Mouse (Mus musculus) thymus, postnatal 4 days (tissue): ENCODE measurements around the gene Rnase4.

Experiments used
- DNase-seq: peaks from one replicate; pipeline ENCODE4 v3.0.0; 2021

Rnase4 gene

DNA sequence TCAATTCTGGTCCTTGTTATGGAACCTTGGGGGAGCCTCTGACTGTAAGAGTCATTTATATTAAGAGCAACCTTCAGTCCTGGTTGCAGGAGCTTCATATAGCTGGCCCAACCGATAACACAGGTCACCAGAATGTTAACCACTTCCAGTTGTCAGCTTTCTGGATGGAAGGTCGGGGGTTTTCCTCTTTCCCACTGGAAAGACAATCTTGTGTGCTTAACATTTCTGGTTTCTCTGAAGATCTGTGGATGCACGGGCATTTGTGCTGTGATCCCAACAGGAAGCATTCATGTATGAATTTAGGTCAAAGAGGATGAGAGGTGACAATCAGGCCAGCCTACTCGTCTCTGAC, 38.7 kb downstream of the Rnase4 start:
- no peak for DNase-seq

DNA sequence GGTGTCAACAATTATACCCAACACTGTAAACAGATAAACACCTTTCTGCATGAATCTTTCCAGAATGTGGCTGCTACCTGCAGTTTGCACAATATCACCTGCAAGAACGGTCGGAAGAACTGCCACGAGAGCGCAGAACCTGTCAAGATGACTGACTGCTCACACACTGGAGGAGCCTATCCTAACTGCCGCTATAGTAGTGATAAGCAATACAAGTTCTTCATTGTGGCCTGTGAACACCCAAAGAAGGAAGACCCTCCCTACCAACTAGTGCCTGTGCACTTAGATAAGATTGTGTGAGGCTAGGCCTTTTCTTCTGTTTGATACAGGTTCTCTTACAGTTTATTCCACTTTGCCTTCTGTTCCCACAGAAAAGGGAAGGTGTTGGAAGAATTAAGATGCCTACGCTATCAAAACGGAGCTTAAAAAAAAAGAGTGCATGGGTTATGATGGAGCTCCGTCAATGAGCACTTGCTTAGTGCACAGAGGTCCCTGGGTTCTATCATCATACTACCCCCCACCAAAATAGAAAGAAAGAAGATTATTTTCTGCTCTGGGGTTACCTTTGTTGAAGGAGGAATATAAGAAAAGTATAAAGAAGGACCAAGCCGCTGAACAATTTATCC, 39.6 kb downstream of the Rnase4 start:
- no peak for DNase-seq

DNA sequence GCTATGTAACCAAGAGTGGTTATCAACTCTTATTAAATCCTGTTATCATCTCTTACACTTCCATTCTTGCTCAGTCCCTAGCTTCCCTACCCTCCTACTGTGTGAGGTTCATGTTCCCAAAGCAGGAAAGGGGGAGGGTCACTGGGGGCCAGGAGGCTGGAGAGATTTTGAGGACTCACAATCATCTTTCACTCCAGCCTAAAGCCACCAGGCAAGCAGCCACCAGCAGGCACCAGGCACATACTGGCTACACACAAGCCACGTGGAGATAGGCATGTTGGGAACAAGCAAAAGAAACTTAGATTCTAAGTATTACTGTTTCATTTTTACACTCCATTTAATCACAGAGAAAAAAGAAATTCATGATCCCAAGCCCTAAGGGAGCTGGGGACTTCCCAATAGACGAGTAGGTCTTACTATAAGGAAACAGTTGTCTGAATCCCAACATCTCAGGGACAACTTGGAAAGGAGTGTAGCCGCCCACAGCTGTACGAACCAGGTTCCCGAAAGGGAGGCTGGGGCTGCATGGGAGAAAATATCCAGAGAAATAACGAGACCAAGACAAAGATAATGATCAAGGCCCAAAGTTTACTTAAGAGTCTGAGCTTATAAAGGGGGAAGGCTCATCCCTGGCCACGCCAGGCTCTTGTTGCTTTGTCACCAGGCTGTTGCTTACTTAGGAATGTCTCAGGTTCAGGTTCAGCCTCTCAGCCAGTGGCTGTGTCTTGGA, 40.4 kb downstream of the Rnase4 start:
- no peak for DNase-seq

DNA sequence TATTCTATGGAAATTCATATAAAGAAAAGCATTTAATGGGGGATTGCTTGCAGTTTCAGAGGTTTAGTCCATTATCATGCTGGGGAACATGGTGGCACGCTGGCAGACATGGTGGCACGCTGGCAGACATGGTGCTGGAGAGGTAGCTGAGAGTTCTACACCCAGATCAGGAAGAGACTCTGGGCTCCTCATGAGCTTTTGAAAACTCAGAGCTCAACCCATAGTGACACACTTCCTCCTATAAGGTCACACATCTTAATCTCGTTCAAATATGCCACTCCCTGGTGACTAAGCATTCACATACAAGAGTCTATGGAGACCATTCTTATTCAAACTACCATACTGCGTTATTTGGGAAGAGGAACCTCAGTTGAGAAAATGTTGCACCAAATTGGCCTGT, 41.5 kb downstream of the Rnase4 start:
- DNase-seq = no peak

DNA sequence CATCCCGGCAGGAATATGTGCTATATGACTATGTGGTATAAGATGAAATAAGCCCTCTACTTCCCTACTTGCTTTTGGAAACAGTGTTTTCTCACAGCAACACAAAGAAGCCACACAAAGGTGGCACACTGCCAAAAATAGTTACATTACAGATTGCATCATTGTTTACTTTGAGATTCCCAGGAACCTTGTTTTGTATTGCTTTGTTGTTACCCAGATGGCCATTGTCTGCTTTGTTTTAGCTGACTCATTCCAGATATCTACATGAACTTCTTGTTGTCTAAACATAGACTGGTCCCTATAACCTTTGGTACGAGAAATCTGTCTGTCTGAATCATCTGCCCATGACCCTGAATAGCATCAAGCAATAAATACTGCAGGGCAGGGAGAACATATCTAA, 49.5 kb downstream of the Rnase4 start:
- DNase-seq = no peak

DNA sequence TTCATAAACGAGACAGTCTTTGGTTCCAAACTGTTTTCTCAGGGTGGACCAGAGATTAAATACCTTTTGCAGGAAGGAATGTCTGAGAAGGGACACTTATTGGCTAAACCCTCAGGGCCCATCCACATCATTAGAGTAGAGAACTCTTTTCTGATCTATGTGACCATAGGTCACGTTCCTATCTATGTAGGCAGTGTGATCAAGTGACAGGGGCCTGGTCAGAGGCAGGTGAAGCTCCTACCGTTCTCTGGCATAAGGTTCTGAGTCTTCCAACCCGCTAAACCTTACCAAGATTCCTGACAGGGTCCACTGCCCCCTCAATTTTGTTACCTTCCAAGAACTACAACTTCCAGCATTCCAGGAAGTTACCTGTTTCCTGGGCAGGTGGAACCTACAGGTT, 51.2 kb downstream of the Rnase4 start:
- no peak for DNase-seq

DNA sequence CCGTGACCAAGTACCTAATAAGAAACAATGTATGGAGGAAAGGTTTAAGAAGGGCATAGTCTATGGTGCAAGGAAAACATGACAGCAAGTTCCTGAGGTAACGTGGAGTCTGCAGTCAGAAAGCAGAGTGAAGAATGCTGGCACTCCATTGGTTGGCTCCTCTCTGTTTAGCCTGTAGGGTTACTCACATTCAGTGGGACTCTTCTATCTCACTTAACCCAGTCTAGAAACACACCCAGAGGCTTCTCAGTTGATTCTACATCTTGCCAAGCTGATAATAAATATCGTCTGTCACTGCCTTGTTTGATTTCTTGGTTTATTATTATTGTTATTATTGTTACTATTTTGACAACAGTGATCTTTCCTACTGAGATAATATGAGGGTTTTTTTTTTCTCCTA, 51.7 kb downstream of the Rnase4 start:
- no peak for DNase-seq

DNA sequence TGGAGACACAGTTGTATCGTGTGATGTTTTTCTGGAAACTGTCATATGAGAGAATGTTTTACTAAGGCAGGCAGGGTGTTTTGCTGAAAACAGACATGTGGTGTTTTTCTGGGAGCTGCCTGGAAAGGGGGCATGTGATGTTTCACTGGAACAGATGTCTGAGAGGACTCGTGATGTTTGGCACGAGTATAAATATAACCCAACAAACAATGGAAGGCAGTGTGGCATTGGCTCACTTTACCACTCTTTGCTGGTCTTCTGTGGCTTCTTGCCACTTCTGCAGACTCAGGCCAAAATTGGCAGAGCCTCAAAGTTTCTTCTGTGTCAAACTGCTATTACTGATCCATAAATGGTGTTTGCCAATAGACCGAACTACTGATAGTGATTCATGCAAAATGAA, 52.4 kb downstream of the Rnase4 start:
- DNase-seq = no peak

DNA sequence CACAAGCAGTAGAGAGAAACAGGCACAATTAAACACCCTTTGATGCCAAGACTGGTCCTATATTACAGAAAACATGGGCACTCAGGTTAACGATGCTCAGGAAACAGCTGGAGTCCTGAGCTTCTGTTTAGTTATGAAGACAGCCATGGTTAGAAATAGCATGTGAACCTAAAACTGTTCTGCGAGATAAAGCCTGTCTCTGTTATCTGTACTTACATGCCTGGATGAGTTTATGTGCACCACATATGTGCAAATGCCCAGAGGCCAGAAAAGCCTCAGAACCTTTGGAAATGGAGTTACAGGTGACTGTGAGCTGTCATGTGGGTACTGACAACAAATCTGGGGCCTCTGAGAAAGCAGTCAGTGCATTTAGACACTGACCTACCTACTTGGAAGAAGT, 53.1 kb downstream of the Rnase4 start:
- no peak for DNase-seq

DNA sequence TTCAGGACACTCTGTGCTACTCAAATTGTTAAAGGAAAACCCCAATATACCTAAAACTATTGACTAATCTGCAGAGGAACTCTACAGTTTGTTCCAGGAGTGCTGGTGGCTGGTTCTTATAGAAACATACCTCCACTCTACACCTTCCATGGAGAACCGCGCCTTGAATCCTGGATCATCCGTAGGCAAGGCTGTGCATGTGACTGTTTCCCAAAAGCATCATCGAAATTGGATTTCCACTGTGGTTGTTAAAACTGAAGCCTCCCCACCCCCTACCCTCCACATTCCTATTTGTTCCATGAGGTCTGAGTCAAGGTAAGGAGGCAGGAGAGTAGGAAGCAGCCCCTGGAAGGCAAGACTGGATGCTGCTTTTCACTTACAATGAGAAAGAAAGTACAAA, 53.6 kb downstream of the Rnase4 start:
- no peak for DNase-seq

DNA sequence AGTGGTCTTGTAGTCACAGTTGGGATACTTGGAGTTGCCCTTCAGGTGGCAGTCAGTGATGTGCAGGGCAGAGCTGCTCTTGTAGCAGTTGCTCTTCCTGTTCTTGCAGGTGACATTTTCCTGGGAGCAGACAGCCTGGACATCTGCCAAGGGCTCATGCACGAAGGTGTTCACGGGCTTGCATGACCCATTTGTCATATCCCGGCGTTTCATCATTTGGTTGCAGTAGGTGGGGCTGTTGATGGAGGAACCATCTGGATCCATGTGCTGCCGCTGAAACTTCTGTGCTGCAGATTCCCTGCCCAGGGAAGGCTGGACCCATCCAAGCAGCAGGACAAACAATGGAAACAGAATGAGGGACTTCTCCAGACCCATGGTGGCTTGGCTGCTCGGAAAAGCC, 54.6 kb downstream of the Rnase4 start:
- DNase-seq = no peak

DNA sequence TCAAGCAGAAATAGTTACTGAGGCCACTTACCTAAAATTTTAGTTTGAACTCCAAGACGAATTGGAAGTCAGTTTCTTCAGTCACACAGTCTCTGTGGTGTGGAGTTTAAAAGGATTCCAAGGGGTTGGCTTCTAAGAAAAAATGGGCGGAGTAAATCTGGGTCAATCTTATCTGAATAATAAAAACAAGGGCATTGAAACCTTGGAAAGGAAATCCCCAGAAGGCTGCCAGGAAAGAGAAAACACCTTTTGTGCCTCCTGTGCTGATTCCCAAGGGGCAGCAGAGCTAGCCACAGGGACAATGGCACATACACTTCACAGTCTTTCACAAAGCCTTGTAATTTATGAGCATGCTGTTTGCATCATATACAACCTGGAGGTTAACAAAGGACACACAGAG, 55.8 kb downstream of the Rnase4 start, which contains the start of gene Rnase1:
Rnase1 (minus strand) TSS at position 101 of the 400 bp plus-strand sequence.
- DNase-seq = no peak

DNA sequence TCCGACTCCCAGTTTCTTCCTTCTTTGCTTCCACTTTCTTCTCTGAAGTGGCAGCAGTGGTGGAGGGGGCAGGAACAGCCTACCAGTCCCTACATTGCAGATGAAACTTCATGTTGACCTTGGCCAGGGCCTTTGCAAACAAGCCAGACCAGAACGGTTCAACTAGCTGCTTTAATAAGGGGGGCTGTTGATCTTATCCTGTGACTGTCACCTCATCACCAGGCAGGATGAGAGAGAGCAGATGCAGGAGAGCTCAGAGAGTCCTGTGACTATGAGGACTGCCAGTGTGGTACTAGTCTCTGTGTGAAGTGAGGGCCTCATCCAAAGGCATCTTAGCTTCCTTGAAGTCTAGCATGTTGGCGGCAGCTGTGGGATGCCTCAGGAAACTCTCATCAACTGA, 57.1 kb downstream of the Rnase4 start:
- DNase-seq = no peak

DNA sequence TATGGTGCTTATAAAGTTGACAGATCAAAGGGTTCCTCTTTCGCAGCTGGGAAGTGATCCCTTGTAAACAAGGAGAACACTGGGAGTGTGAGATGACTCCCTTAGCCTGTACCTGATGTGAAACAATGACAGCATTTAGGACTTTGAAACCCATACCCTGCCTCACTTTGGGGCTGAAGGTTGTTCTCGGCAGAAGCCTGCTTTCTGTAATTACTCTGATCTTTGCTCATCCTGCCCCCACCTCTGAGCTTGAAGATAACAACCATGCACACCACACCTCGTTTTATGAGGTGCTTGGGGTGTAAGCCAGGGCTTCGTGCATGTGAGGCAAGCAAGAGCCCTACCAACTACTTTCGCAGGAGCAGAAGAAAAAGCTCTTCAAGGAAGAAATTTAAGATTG, 58.3 kb downstream of the Rnase4 start:
- DNase-seq = no peak

DNA sequence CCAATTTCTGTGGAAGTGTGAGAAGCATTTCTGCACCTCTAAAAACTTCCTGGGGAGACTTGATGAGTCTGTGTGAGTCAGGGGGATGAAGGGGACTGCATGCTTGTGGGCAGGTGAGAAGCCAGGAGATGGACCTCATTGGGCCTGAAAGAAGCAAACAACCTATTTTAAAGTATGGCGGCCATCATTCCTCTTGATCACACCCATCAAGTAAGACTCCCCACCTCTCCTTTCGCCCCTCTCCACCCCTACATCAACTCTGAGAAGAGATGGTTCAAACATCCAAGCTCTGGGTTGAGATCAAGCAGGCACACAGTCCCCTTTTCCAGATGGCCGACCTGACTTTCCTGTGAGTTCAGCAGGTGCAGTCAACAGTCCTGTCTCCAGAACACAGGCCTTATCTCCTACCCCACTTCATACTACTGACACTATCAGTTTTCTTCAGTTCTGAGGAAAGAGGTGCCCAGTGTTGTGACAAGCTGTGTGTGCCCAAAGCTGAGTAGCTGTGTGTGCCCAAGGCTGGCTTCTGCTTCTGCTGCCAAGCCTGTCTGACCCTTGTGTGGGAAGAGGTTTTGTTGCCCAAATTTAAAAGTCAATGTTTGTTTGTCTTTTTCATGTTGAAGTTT, 59.4 kb downstream of the Rnase4 start:
- DNase-seq = no peak

DNA sequence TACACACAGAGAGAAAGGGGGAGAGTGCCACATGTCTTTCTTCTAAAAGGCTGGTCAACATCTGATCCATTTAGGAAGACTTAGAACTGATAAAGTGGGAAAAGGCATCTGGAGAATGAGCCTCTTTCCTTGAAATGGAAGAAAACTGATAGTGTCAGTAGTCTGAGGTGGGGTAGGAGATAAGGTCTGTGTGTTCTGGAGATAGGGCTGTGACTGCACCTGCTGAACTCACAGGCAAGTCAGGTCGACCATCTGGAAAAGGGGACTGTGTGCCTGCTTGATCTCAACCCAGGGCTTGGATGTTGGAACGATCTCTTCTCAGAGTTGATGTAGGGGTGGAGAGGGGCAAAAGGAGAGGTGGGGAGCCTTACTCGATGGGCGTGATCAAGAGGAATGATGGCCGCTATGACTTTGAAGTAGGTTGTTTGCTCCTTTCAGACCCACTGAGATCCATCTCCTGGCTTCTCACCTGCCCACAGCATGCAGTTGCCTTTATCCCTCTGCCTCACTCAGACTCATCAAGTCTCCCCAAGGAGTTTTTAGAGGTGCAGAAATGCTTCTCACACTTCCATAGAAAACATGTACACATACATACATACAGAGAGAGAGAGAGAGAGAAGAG, 61.5 kb downstream of the Rnase4 start:
- DNase-seq = no peak
